ENCODE assay signal across 19 mouse cellular contexts in the genomic region with DNA sequence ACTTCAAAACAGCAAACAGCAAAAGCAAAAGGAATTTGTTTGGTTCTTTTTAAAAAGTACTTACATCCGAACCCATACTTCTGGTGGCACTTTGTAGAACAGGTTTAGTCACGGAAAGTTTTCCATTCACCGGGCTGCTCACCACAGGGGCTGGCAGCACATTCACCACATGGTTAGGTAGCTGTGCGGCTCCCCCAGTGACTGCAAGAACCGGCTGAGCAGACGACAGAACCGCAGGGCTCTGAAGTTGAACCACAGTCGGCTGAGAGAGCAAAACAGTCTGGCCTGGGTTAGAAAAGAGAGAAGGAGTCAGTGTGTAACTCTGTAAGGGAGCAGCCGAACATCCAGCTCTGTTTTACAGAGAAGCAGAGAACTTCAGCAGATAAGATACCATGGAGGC. TPM values are rescaled to one million over a fixed set of nuclear protein-coding genes. Genes with fewer than 3 reads are reported as not detected.
DNase-seq lines count a peak whose midpoint lies in the region; TF ChIP-seq lines count a peak whose summit lies in the region.
"Had no signal": no experiment of that assay in that cellular context is flagged by ENCODE, and none has a peak within 500 bp of the region (broad histone marks: within the 10 kb centered on the region; RNA-seq: fewer than 3 reads in every experiment).

No protein-coding gene starts in this region.

- peak; percentile 51 for DNase-seq in heart, adult 11 months
- no peak for DNase-seq in heart, postnatal 36 days
- peak; percentile 21 for DNase-seq in lung, postnatal 25 days (ENCODE audit: low spot score)
- no peak for DNase-seq in lung, postnatal 10 days
- peak; percentile 27 to 30 for DNase-seq in cerebellum, adult 2 months
- DNase-seq in kidney, postnatal 25 days = peak; percentile 28 to 76
- no peak for DNase-seq in natural killer cell, adult 2 months (ENCODE audit: low spot score in 2 of 2)
- DNase-seq in layer of hippocampus, adult 18-20 months (ENCODE audit: low spot score in 2 of 2) = no peak
- DNase-seq: adrenal gland, adult 2 months; gastrocnemius, postnatal 36 days; layer of hippocampus, postnatal 36 days had no signal

- H3K4me1 ChIP-seq in cerebellum, adult 2 months (ENCODE audit: control insufficient read depth, insufficient read depth, low read length) = no peaks in the 10 kb centered on the region
- H3K4me1 ChIP-seq: embryonic facial prominence, embryonic 13.5 days; forebrain, embryonic 13.5 days; limb, embryonic 12.5 days; liver, embryonic 15.5 days; midbrain, embryonic 15.5 days had no signal

- intact Hi-C loops in heart, postnatal 36 days (cut with DNase I) = loop anchor here (5.0 kb wide), 1 partner anchor 542 kb away; no protein-coding TSS in a partner anchor

- H3K27me3 ChIP-seq in cerebellum, adult 2 months (ENCODE audit: control insufficient read depth, insufficient read depth, low read length) = no peaks in the 10 kb centered on the region
- H3K27me3 ChIP-seq: embryonic facial prominence, embryonic 13.5 days; forebrain, embryonic 13.5 days; heart, embryonic 13.5 days; limb, embryonic 12.5 days; liver, embryonic 15.5 days; midbrain, embryonic 15.5 days had no signal

- WGBS in cerebellum, adult 2 months = 19% methylated on average over 9 of the region's 9 CpGs

- no peak overlapping the region for H3K27ac ChIP-seq in cerebellum, adult 2 months (ENCODE audit: insufficient read depth, low read length)
- H3K27ac ChIP-seq: embryonic facial prominence, embryonic 13.5 days; forebrain, embryonic 13.5 days; heart, embryonic 13.5 days; limb, embryonic 12.5 days; liver, embryonic 15.5 days; midbrain, embryonic 15.5 days had no signal

- H3K4me3 ChIP-seq in cerebellum, adult 2 months (replicated peaks; ENCODE audit: insufficient read depth, low read depth, low read length) = no peak overlapping the region
- H3K4me3 ChIP-seq: embryonic facial prominence, embryonic 13.5 days; forebrain, embryonic 13.5 days; heart, embryonic 13.5 days; limb, embryonic 12.5 days; liver, embryonic 15.5 days; midbrain, embryonic 15.5 days had no signal

- TF ChIP-seq CTCF in cerebellum, adult 2 months (IDR thresholded peaks at IDR 0.05; ENCODE audit: borderline replicate concordance, insufficient read depth, low read depth, low read length) = no peak

- TF ChIP-seq POLR2A in cerebellum, adult 2 months (IDR thresholded peaks at IDR 0.05; ENCODE audit: borderline replicate concordance, insufficient read depth, low read length) = no peak

RNA-seq across cellular contexts. Expression of gene Atf6, which starts 32.8 kb away (rescaled TPM):
- total RNA-seq in heart, postnatal 36 days (2021) = 10 to 100 TPM; 63.2 to 71.4 TPM
- polyA plus RNA-seq in cerebellum, adult 2 months (2012; rRNA removed) = 19.1 and 20.6 TPM in 2 replicates
- 10 to 100 TPM; 50.9 to 51.6 TPM for total RNA-seq in layer of hippocampus, adult 18-20 months (2021)

RNA-seq across cellular contexts. Expression of gene Gm26620, which starts 50.1 kb away (rescaled TPM):
- total RNA-seq in heart, postnatal 36 days (2021) = under 1 TPM; 0.33 to 0.39 TPM
- 0.93 and 1.2 TPM in 2 replicates for polyA plus RNA-seq in cerebellum, adult 2 months (2012; rRNA removed)
- under 1 TPM; 0.54 to 0.71 TPM for total RNA-seq in layer of hippocampus, adult 18-20 months (2021)
- total RNA-seq: common myeloid progenitor, adult 5-6 weeks; hematopoietic stem cell, adult 5-6 weeks had no signal

RNA-seq across cellular contexts. Expression of gene Dusp12, which starts 50.6 kb away (rescaled TPM):
- 1 to 10 TPM; 8.6 to 9.8 TPM for total RNA-seq in heart, postnatal 36 days (2021)
- 32.4 and 33.4 TPM in 2 replicates for polyA plus RNA-seq in cerebellum, adult 2 months (2012; rRNA removed)
- 10 to 100 TPM; 14.7 to 15.8 TPM for total RNA-seq in layer of hippocampus, adult 18-20 months (2021)

Comparison
In these comparisons a context has a peak if more than half of its experiments do, and no peak if none do; other contexts are left out.
1. DNase-seq: peak in heart, adult 11 months (single experiment), lung, postnatal 25 days (single experiment), cerebellum, adult 2 months (2 of 2) and kidney, postnatal 25 days (2 of 2); none in heart, postnatal 36 days (0 of 2), lung, postnatal 10 days (single experiment), natural killer cell, adult 2 months (0 of 2) and layer of hippocampus, adult 18-20 months (0 of 2).